Mouse (Mus musculus) heart, postnatal 25 days (tissue): ENCODE data around the gene Nap1l3. TPM values are rescaled to one million over a fixed set of nuclear protein-coding genes. Genes with fewer than 3 reads are reported as not detected.

ENCODE experiments used
- DNase-seq: peaks from one replicate; pipeline ENCODE4 v3.0.0; 2022; ENCODE audit warnings: low spot score
- intact Hi-C: fragments of 180-260 bp; cut with DNase I; formaldehyde crosslinking; loops from one replicate; pipeline ENCODE4 v1.15.1; 2025
- total RNA-seq, 2 experiments: library from RNA; stranded (reverse); gene quantifications; 2 replicates each; pipeline ENCODE4 v1.2.3; 2021

Gene Nap1l3
- total RNA-seq, result 1 to 10 TPM; 1.4 to 2.1 TPM

- peak; percentile 13 for DNase-seq
- intact Hi-C loops, result no loop called here
Observed at GRCm38 (mm10) chrX:122396781-122397581, at the start of gene Nap1l3. Gene Nap1l3, minus strand, starts transcription at chrX:122397401.

- DNase-seq, result no peak
- intact Hi-C loops, result no loop called here
Observed at GRCm38 (mm10) chrX:122397652-122398051, 451 bp upstream of the Nap1l3 start.
